Mouse (Mus musculus) urinary bladder, postnatal 10 days (tissue): ENCODE data around the gene Ksr2.

Source experiments
- DNase-seq: peaks from one replicate; pipeline ENCODE4 v3.0.0; 2022; ENCODE audit warnings: low spot score

Gene Ksr2

GRCm38 (mm10) chr5:117482013-117482412 is 68.2 kb downstream of the Ksr2 start:
- DNase-seq = no peak

GRCm38 (mm10) chr5:117485411-117485810 is 71.6 kb downstream of the Ksr2 start:
- DNase-seq = no peak

GRCm38 (mm10) chr5:117486092-117486491 is 72.3 kb downstream of the Ksr2 start:
- no peak for DNase-seq

- DNase-seq = no peak
Observed at GRCm38 (mm10) chr5:117488155-117488554, 74.4 kb downstream of the Ksr2 start.

DNA sequence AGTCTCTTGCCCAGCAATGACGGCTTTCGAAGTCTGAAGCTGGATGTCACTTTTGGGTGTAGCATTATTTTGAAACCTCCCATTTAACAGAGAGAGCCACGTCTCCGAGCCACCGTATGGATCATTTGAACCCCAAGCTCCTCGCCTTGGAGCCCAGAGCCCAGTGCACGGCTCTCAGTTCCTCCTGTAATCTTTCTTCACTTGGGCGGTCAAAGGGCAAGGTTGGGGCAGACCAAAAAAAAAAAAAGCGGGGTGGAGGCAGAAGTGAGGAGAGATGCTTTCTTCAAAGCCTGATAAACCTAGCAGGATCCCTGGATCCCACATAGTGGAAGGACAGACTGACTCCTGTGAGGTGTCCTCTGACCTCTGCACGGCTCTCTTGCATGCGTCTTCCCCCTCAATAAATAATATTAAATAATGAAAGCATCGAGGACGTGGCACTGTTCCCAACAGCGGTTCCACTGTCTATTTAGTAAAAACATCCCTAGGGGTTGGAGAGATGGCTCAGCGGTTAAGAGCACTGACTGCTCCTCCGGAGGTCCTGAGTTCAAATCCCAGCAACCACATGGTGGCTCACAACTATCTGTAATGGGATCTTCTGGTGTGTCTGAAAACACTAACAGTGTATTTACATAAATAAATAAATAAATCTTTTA is 75.0 kb downstream of the Ksr2 start:
- DNase-seq = no peak

GRCm38 (mm10) chr5:117492933-117493863 is 79.4 kb downstream of the Ksr2 start:
- DNase-seq = no peak

DNA sequence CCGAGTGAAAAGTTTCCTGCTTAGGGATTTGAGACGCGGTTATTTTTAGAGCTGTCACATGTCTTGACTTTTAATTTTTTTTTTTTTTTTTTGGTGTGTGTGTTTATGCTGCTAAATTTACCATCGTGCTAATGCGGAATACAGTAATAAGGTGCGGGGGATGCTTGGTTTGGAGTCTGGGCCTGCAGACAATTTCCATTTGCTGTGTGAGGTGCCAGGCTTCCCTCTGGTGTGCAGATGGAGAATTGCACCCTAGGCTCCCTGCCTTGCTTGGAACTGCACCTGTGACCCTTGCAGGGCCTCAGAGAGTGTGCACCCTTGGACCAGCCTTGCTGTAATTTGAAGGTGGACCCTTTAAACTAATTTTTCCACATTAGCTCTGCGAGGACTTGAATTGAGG is 80.1 kb downstream of the Ksr2 start:
- DNase-seq = no peak

DNA sequence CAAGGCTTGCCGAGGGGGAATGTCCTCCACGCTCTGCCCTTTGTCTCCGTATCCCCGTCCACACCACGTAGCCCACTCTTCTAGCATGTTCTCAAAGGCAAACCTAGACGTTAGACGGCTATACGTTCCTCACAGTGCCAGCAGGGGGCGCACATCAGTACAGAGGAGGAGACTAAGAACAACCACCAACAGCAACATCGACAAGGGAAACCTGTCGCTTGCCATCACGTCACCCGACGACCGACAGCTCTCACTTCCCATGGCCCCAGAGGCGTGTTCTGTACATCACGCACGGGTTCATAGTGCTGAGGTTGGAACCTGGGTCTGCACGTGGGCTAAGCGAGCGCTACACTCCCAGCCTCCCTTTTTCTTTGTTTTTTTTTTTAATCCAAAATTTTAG is 83.3 kb downstream of the Ksr2 start:
- DNase-seq = no peak

- DNase-seq = no peak
Observed at GRCm38 (mm10) chr5:117502611-117503010, 88.8 kb downstream of the Ksr2 start.

DNA sequence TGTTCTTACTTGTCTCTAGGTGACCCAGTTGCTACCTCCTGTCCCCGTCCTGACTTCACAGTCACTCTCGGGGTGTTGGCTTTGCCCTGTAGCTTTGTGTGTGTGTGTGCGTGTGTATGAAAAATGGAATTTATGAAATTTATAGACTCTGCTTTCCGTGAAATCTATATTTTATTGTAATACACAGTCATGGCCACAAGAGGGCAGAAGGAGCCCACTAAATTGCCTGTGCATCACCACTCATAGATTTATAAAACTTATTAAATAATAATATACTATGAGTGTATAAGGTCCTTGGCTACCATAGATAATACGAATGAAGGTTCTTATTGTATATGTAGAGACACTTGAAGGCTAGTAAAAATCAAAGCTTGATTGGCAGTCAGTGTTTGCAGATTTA is 90.6 kb downstream of the Ksr2 start:
- no peak for DNase-seq

DNA sequence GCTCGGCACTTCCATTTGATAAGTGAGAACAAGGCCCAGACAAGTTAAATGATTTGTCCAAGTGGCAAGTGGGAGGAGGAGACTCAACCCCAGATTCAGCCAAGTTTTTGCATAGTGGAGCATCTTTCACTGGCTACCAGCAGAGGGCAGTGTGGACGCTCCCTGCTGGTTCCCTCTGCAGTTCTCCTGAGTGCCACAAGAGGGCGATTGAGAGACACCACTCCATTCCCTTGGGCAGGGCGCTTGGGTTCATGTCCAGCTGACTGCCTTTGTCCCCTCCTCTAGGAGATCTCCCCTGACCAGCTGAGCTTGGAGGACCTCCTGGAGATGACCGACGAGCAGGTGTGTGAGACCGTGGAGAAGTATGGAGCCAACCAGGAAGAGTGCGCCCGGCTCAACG is 91.4 kb downstream of the Ksr2 start:
- DNase-seq = no peak

DNA sequence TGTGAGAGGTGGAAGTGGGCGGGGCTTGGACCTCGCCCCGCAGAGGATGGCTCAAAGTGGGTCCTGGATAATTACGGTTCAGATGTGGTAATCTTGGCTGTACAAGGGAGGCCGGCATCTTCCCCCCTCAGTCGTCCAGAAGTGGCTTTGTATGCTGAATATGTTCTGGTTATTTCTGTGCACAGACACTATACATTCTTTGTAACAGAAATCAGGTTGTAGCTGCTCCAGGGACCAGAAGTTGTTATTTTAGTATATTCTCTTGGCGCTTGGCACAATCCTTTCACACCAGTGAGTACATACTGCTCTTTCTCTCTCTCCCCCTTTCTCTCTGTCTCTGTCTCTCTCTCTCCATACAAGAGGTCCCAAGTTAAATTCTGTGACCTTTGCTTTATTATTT is 92.0 kb downstream of the Ksr2 start:
- DNase-seq = no peak

DNA sequence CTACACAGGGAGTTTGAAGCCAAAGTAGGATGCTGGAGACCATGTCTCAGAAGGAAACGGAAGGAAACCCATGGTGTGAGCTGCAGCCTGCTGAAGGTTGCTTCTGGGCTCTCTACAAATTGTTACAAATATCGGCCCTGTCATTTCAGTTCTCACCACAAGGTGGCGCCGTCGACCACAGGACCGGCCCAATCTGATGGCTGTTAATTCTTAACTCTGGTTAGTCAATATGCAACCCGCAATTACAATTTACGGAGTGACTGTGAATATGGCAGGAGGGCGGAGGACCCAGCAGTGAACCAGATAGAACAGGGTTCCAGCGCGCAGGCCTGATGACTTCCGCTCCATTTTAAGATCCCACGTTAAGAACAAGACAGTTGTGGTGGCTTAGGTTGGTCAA is 92.6 kb downstream of the Ksr2 start:
- no peak for DNase-seq

DNA sequence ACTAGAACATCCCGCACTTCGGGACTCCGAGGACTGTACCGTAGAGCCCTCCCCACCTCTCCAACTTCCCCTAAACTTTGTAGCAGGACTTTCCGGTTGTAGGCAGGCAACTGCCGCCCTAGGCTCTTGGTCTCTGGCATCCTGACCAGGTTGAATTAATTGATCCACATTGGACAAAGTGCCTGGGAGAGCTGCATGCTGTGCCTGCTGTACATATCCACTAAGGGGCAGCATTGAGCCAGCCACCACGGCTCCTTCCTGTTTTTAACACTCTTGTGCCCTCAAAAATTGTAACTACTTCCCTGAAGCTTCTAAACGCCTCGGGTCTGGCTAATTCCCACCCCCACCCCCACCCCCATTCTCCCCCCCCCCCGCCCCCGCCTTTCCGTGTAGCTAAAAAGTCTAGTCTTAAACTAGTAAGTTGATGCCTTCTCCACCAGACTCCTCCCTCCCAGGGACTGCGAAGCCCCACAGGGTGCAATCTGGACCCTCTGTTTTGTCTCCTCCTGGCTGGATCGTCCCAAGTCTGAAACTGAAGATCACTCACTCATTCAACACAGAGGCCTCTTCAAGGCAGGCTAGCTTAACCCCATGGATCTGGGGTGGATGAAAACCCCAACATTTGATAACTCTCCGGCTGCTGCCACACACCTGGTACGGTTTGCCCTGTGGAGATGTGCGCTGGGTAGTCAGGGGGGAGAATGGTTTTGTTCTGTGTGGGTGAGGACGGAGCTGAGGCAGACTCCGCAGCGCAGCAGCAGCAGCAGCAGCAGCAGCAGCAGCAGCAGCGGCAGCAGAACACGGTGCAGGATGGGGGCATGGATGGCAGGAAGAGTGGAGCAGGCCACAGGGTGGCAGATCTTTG is 95.9 kb downstream of the Ksr2 start:
- no peak for DNase-seq

- no peak for DNase-seq
Observed at GRCm38 (mm10) chr5:117510864-117511263, 97.1 kb downstream of the Ksr2 start.

DNA sequence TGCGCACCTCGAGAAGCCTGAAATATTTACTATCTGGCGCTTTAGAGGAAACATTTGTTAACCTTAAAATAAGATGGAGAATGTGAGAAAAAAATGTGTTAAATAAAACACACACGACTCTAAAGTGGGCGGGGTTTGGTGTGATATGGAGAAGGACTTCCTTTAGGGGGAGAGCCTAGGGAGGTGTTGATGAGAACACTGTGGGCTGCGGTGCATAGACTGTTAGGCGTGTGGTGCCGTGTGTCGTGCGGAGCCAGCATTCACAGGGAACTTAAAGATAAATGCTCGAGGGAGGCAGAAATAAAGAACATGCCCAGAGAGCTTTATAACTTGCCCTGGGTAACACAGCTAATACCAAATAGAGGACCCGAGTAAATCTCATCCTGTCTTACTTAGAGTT is 101.6 kb downstream of the Ksr2 start:
- DNase-seq = no peak

DNA sequence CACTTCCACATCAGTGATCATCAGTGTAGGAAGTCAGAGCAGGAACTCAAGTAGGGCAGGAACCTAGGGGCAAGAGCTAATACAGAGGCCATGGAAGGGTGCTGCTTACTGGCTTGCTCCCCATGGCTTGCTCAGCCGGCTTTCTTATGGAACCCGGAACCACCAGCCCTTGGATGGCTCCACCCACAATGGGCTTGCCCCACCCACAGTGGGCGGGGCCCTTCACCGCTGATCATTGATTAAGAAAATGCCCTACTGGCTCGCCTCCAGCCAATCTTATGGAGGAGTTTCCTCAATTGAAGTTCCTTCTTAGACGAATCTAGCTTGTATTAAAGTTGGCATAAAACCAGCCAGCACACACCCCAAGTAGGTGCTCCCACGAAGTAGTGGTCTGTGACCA is 102.1 kb downstream of the Ksr2 start:
- no peak for DNase-seq

- DNase-seq = no peak
Observed at GRCm38 (mm10) chr5:117516597-117516996, 102.8 kb downstream of the Ksr2 start.

DNA sequence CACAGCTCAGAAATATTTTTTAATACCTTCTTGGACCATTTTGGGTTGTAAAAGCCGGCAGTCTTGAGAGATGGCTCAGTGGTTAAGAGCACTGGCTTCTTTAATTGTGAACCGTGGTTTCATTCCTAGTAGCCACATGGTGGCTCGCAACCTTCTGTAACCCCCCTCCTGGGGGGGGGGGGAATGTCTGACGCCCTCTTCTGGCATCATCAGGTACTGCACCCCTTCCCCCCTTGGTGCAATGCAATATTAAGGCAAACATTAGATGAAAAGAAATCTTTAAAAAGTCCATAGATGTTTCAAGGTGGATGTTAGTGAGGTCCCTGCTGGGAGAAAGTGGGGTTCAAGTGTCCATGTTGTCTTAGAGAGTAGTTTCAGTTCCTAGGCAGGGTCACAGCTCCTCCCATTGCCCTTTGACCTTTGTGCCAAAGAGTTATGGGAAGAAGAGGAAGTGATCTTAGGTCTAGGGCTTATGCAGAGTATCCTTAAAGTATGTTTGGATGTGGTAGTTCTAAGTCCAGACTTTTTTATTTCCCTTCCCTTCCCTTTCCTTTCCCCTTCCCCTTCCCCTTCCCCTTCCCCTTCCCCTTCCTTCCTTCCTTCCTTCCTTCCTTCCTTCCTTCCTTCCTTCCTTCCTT is 106.2 kb downstream of the Ksr2 start:
- DNase-seq = no peak

- DNase-seq = no peak
Observed at GRCm38 (mm10) chr5:117521156-117521555, 107.4 kb downstream of the Ksr2 start.

DNA sequence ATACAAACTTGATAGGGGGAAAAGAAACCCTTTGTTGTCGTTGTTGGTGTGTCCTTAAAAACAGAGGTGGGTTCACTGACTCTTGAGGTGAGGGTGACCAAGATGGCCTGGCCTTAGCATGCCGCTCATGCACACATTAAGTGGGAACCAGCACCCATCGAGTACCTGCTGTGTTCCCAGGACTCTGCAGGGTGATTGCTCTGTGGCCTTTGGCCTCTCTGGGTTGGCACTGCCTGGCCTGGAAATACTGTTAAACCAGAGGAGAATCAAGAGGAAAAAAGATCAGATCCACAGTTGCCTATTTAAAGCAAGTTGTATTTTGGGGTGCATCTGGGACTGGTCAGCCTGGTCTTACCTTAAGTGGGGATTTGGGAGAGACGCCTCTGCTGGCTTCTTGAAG is 107.9 kb downstream of the Ksr2 start:
- DNase-seq = no peak

DNA sequence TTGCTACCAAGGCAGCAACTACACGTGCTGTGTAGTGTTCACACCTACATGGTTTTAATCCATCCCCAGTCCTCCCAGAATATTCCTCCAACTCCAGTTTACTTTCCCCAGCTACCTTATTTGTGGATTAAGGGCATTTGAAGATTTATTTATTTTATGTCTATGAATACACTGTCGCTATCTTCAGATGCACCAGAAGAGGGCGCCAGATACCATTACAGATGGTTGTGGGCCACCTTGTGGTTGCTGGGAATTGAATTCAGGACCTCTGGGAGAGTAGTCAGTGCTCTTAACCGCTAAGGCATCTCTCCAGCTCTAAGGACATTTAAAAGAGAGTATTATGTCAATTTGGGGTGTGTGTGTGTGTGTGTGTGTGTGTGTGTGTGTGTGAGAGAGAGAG is 108.7 kb downstream of the Ksr2 start:
- no peak for DNase-seq
